Mouse (Mus musculus) G1E (cell line): ENCODE measurements at regions not wholly inside any gene's neighbourhood (a gene's known extent, or its start where the extent isn't known, plus 50 kb on each side); places are given as distances from the start of the nearest gene placed in this dataset.

Experiments
- ATAC-seq: 2 replicates; pipeline ENCODE4 v1.8.0; 2016; ENCODE audit warnings: mild to moderate bottlenecking; ENCODE audit not compliant: insufficient number of reproducible peaks, poor library complexity, low FRiP score, severe bottlenecking; ENCODE audit errors: extremely low read depth
- DNase-seq: peaks from one replicate; pipeline ENCODE4 v3.0.0; 2012; ENCODE audit warnings: low spot score
- H3K27me3 ChIP-seq: 2 replicates; pipeline ENCODE4 v1.6.1; 2012; ENCODE audit warnings: mild to moderate bottlenecking, low read length, inconsistent platforms; ENCODE audit not compliant: insufficient read depth
- H3K36me3 ChIP-seq: replicated peaks from 2 replicates; pipeline ENCODE3; 2012; ENCODE audit warnings: mild to moderate bottlenecking, inconsistent platforms
- H3K4me1 ChIP-seq: 2 replicates; pipeline ENCODE4 v1.6.1; 2012; ENCODE audit warnings: low read depth, low read length, inconsistent platforms, mixed read lengths; ENCODE audit not compliant: insufficient read depth
- H3K4me3 ChIP-seq: 2 replicates; pipeline ENCODE4 v1.5.1; 2012; ENCODE audit warnings: low read depth, mild to moderate bottlenecking, inconsistent platforms, low read length, moderate library complexity, mixed read lengths
- H3K9me3 ChIP-seq: replicated peaks from 2 replicates; pipeline ENCODE4 v1.6.1; 2012; ENCODE audit warnings: inconsistent platforms
- CTCF ChIP-seq: IDR thresholded peaks from 2 replicates; pipeline ENCODE4 v1.5.1; 2012; ENCODE audit warnings: low read depth, low read length, inconsistent platforms, mixed read lengths
- GATA1 ChIP-seq: IDR thresholded peaks from 2 replicates; pipeline ENCODE4 v1.6.1; 2012; ENCODE audit warnings: borderline replicate concordance, low read length, inconsistent platforms, mixed read lengths
- GATA2 ChIP-seq: IDR thresholded peaks from 2 replicates; pipeline ENCODE4 v1.6.1; 2012; ENCODE audit warnings: low read depth, low read length, inconsistent platforms, borderline replicate concordance
- POLR2AphosphoS5 ChIP-seq: IDR thresholded peaks from 2 replicates; pipeline ENCODE4 v1.6.1; 2012; ENCODE audit warnings: low read depth, low read length, inconsistent platforms; ENCODE audit not compliant: insufficient replicate concordance
- TAL1 ChIP-seq: conservative IDR thresholded peaks from 2 replicates; pipeline ENCODE4 v1.6.1; 2012; ENCODE audit warnings: low read depth, low read length, inconsistent platforms, mixed read lengths

- ATAC-seq: no peak
- peaks cover 26% of the 10 kb centered on the region for H3K9me3 ChIP-seq
- no peak for TF ChIP-seq GATA1
- TF ChIP-seq POLR2AphosphoS5: no peak
- TF ChIP-seq CTCF: no peak
- H3K4me1 ChIP-seq: no peaks in the 10 kb centered on the region
- H3K4me3 ChIP-seq: no peak overlapping the region
- no peaks in the 10 kb centered on the region for H3K27me3 ChIP-seq
- no peak for DNase-seq
- no peaks in the 10 kb centered on the region for H3K36me3 ChIP-seq
These were observed 457.7 kb downstream of the Rnf144b start for GRCm38 (mm10) chr13:47580144-47580543.

- ATAC-seq: no peak
- no peak for TF ChIP-seq GATA1
- TF ChIP-seq CTCF: no peak
- TF ChIP-seq TAL1: no peak
- TF ChIP-seq POLR2AphosphoS5: no peak
- no peak for TF ChIP-seq GATA2
- Histone ChIP-seq H3K4me3 (no peak overlapping the region), H3K27me3 (no peaks in the 10 kb centered on the region), H3K9me3 (peaks cover 18% of the 10 kb centered on the region), H3K36me3 (no peaks in the 10 kb centered on the region), H3K4me1 (no peaks in the 10 kb centered on the region)
- DNase-seq: no peak
These were observed 462.7 kb downstream of the Rnf144b start for GRCm38 (mm10) chr13:47585158-47585557.

GRCm38 (mm10) chr13:47602646-47603045 lies 480.2 kb downstream of the Rnf144b start:
- H3K36me3 ChIP-seq: no peaks in the 10 kb centered on the region
- ATAC-seq (no peak), DNase-seq (no peak)
- TF ChIP-seq GATA2: no peak
- TF ChIP-seq CTCF: no peak
- no peak for TF ChIP-seq POLR2AphosphoS5
- TF ChIP-seq GATA1: no peak
- TF ChIP-seq TAL1: no peak
- H3K9me3 ChIP-seq: peaks cover 21% of the 10 kb centered on the region
- no peaks in the 10 kb centered on the region for H3K4me1 ChIP-seq
- H3K27me3 ChIP-seq: no peaks in the 10 kb centered on the region
- no peak overlapping the region for H3K4me3 ChIP-seq

GRCm38 (mm10) chr13:47611439-47611838 lies 489.0 kb downstream of the Rnf144b start:
- Histone ChIP-seq H3K9me3 (peaks cover 16% of the 10 kb centered on the region), H3K4me1 (no peaks in the 10 kb centered on the region)
- ATAC-seq: no peak

GRCm38 (mm10) chr13:47636511-47637103 lies 514.2 kb downstream of the Rnf144b start:
- no peaks in the 10 kb centered on the region for H3K27me3 ChIP-seq
- ATAC-seq (no peak), DNase-seq (no peak)
- H3K4me1 ChIP-seq: no peaks in the 10 kb centered on the region
- no peaks in the 10 kb centered on the region for H3K36me3 ChIP-seq
- no peak overlapping the region for H3K4me3 ChIP-seq
- H3K9me3 ChIP-seq: peaks cover 28% of the 10 kb centered on the region
- TF ChIP-seq GATA1 (no peak), POLR2AphosphoS5 (no peak), CTCF (no peak), GATA2 (no peak), TAL1 (no peak)

More at GRCm38 (mm10) chr13:47611439-47611838, 489.0 kb downstream of the Rnf144b start:
- TF ChIP-seq GATA1 (no peak), POLR2AphosphoS5 (no peak), TAL1 (no peak), CTCF (no peak), GATA2 (no peak)
- no peaks in the 10 kb centered on the region for H3K36me3 ChIP-seq
- H3K27me3 ChIP-seq: no peaks in the 10 kb centered on the region
- no peak overlapping the region for H3K4me3 ChIP-seq
- no peak for DNase-seq

- Histone ChIP-seq H3K4me3 (no peak overlapping the region), H3K9me3 (peaks cover 36% of the 10 kb centered on the region), H3K4me1 (no peaks in the 10 kb centered on the region), H3K27me3 (no peaks in the 10 kb centered on the region), H3K36me3 (no peaks in the 10 kb centered on the region)
- TF ChIP-seq GATA1: no peak
- TF ChIP-seq CTCF: no peak
- TF ChIP-seq TAL1: no peak
- TF ChIP-seq GATA2: no peak
- TF ChIP-seq POLR2AphosphoS5: no peak
- no peak for ATAC-seq
- DNase-seq: no peak
These were observed 519.9 kb downstream of the Rnf144b start for GRCm38 (mm10) chr13:47642341-47642740.

GRCm38 (mm10) chr13:47645081-47645480 lies 522.6 kb downstream of the Rnf144b start:
- H3K9me3 ChIP-seq: peaks cover 29% of the 10 kb centered on the region

More at GRCm38 (mm10) chr13:47645081-47645480, 522.6 kb downstream of the Rnf144b start:
- Histone ChIP-seq H3K4me1 (no peaks in the 10 kb centered on the region), H3K36me3 (no peaks in the 10 kb centered on the region), H3K27me3 (no peaks in the 10 kb centered on the region), H3K4me3 (no peak overlapping the region)
- DNase-seq: no peak
- ATAC-seq: no peak
- TF ChIP-seq POLR2AphosphoS5 (no peak), GATA2 (no peak), CTCF (no peak), GATA1 (no peak), TAL1 (no peak)
